Mouse (Mus musculus) kidney, postnatal 4 days (tissue): ENCODE measurements around the gene Smg1.

Experiments
- DNase-seq, 2 experiments: peaks; one replicate each; pipeline ENCODE4 v3.0.0; 2021; ENCODE audit warnings: mixed read lengths in 2 of 2

Gene Smg1

DNA sequence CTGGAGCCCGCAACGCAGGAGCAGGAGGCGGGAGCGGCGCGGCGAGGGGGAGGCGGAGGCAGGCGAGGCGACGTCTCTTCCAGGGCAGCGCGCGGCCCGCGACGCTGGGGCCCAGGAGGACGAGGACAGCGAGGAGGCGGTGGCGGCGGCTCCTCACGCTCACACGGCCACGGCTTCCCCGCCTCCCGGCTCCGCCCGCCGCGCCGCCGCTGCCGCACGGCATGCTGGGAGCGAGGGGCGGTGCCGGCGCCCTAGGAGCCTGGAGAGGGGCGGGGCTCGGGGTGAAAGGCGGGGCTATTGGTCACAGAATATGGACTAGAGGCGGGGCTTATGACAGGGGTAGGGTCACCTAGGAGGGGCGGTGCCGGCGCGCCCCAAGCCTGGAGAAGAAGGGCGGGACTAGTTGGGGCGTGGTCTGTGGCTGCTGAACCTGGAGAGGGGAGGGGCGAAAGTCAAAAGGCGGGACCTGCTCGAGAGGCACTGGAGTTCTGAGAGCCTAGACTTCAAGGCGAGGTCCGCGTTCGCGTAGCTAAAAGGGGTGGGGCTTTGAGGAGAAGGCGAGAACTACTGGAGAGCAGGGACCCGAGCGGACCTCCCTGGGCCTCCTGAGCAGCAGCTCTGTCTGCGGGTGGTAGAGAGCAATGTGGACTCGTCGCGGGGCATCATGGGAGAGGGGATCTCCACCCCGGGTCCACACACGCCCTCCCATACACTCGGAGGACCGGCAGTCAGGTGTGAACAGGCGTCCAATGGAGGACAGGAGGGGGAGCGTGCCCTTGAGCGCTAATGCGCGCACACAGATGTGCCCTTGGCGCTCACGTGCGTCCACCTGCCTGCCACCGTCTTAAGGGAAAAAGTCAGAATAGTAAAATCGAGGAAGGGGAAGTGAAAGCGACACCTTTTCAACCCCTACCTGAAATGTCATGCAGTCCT is at the start of gene Smg1:
Gene Smg1 (minus strand): TSS at position 218 of the 933 bp plus-strand sequence.
- peak; percentile 99 for DNase-seq

- DNase-seq = no peak
Observed at GRCm38 (mm10) chr7:118283186-118283585, 39.7 kb upstream of the Smg1 start.

DNA sequence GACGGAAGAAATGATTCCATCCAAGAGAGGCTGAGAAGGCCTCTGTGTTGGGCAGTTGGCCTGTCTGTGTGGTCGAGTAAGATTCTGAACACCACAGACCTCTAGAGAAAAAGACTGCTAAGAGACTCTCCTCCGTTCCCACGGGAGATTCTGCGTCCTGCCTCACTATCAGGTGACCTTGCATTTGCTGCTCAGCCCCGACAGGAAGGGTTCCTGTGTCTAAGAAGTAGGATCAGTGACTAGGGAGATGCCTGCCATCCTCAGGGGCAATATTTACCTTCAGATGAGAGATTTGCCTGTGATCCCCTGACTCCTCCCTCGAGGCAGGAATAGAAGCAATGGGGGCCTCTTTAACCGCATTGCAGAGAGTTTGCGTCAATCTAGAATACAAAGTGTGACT is 39.1 kb upstream of the Smg1 start:
- DNase-seq = no peak

DNA sequence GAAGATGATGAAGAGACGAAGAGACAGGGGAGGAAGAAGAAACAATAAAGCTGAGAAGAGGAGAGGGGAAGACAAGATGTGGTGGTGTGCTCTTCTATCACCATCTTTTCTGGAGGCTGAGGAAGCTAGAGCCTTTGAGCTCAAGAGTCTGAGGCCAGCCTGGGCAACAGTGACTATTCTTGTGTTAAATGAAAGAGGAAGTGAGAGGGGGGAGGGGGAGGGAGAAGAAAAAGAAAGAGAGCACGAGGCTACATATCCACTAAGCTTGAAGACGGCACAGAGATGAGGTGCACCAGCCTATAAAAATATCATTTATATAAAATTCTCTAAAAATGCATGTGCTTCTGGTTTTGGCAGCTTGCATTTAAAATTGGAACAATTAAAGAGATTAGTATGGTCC is 36.1 kb upstream of the Smg1 start:
- no peak for DNase-seq

DNA sequence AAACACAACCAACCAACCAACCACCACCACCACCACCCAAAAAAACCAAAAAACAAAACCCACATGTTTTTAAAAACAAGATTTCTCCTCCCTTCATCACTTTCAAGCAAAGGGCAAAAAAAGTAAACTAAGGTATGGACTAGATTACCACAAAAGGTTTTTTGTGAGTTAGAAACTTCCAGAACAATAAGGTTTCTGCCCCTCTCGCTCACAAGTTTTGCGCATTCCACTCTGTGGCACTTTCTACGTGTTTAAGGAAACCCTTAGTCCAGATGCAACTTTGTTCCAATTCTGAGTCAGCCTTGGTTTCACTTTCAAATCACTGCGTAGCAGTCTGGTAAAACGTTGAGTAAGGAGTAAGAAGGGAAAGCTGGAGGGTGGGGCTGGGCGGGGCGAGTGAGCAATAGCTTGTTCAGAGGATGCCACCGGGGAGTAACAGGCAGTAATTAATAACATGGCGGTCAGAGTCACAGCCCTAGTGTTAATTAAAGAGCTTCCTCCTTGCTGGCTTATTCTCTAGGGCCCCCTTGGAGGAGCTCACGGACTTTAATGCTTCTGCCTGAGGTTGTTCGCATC is 34.0 kb upstream of the Smg1 start:
- peak; percentile 37 to 55 for DNase-seq

- no peak for DNase-seq
Observed at GRCm38 (mm10) chr7:118276684-118277334, 33.3 kb upstream of the Smg1 start.

DNA sequence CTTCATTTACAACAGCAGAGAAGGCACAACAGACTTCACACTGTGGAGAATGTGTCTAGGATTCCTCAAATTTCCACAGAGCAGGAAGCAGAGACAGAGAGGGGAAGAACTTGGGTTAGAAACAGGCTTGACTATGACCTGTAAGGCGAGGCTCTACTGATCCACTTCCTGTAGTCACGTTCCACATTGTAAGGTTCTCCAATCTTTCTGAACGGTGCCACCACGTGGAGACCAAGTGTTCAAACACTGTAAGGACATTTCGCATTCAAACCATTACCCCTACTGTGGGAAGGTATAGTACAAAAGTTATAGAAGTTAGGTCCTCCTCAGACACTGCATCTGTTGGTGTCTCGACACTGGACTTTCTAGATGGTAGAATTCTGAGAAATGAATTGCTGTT is 31.8 kb upstream of the Smg1 start:
- DNase-seq = no peak

- DNase-seq = no peak
Observed at GRCm38 (mm10) chr7:118274851-118275250, 31.4 kb upstream of the Smg1 start.

DNA sequence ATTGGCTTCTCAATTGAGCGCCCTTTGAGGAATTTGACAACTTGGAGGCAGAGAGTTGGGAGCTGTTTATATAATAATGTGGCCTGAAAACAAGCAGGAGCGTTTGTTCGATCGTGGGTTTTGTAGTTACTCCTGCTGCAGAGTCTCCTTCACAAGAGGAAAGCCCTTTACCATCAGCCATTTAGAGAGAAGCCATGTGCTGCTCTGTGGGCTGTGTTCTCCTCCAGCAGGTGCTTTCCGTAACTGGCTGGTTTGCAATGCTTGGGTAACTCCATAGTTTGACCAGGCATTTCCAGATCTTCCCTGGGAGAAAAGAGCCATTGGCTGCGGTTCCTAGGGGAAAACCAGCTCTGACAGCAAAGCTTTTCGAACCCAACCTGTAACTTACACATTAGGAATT is 30.7 kb upstream of the Smg1 start:
- DNase-seq = no peak

- no peak for DNase-seq
Observed at GRCm38 (mm10) chr7:118266099-118266498, 22.6 kb upstream of the Smg1 start.

DNA sequence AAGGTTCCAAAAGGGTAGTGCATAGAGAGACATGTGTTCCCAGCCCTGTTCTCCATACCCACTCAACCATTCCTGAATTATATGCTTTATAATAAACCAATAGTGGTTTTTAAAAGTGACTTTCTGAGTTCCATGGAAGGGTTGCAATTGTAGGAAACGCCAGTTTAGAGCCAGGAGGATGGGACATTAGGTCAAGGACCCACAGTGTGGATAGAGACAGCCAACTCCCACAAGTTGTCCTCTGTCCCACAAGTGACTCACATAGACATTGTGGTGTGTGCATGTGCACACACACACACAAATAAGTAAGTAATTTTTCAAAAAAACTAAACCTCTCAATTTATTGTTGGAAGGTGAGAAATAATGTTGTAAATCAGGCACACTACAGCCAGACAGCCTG is 20.1 kb upstream of the Smg1 start:
- no peak for DNase-seq

DNA sequence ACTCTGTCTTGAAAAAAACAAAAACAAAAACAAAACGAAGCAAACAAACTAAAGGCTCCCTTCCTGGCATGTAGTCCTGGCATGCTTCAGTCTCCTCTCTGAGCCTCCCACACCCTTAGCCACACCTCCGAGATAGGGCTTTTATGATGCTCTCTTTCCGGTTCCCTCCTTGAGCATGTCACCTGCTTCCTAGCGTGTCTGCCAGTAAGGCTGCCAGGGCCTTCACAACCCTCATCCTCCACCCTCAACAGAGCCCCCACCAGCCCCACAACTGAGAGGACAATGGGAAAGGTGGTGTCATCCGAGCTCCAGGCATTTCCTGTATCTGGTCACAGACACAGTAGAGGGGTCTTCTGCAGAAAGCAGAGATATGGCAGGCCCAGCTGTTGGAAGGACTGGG is 18.9 kb upstream of the Smg1 start:
- no peak for DNase-seq

- no peak for DNase-seq
Observed at GRCm38 (mm10) chr7:118259676-118260305, 16.3 kb upstream of the Smg1 start.

GRCm38 (mm10) chr7:118258451-118258850 is 15.0 kb upstream of the Smg1 start:
- no peak for DNase-seq

DNA sequence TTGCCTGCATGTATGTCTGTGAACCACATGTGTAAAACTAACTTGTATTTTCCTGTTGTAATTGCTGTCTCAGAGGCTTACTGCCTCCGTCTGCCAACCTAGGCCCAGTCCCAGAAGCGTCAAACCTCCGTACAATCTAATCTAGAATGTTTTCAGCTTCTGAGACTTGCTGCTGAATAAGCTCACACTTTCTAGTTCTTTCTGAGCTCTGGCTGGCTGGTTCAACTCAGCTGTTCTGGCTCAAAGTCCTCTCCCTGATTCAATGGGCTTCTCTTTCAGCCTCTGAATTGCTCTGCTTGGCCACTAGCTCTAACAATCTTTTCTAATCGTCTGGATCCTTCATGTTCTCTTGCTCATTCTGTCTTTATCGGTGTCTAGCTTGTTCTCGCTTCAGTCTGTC is 13.3 kb upstream of the Smg1 start:
- DNase-seq = no peak

GRCm38 (mm10) chr7:118254460-118254859 is 11.0 kb upstream of the Smg1 start:
- no peak for DNase-seq

DNA sequence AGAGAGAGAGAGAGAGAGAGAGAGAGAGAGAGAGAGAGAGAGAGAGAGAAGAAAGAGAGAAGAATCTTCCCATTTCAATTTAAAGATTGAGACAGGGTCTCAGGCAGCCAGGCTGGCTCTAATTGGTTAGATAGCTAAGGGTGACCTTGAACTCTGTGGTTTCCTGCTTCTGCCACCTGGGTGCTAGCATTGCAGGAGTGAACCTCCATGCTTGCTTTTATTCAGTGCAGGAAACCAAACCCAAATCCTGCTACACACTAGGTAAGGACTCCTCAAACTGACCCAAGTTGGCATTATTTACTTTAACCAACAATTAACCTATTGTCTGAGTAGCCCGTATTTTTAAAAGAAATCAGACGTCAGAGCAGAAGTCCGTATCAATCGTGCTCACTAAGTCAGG is 10.5 kb upstream of the Smg1 start:
- DNase-seq = no peak

GRCm38 (mm10) chr7:118252979-118253378 is 9.5 kb upstream of the Smg1 start:
- no peak for DNase-seq

DNA sequence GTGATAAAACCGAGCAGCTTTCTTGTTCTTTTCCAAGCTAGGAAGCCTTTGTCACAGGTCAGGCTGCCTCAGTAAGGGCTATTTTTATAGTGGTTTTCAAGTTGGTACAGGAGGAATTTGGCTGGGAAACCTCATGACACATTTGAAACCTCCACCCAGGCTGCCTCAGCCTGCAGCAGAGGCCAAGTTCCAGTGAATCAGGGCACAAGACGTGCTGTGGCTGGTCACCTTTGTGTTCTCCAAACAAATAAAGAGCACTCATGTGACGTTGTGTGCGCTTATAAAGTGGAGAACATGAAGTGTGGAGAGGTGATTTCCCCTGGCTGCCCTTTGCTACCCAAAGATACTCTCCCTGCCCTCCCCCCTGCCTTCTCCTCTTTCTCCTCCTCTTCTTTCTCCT is 8.9 kb upstream of the Smg1 start:
- no peak for DNase-seq

GRCm38 (mm10) chr7:118251392-118252170 is 8.1 kb upstream of the Smg1 start:
- no peak for DNase-seq

DNA sequence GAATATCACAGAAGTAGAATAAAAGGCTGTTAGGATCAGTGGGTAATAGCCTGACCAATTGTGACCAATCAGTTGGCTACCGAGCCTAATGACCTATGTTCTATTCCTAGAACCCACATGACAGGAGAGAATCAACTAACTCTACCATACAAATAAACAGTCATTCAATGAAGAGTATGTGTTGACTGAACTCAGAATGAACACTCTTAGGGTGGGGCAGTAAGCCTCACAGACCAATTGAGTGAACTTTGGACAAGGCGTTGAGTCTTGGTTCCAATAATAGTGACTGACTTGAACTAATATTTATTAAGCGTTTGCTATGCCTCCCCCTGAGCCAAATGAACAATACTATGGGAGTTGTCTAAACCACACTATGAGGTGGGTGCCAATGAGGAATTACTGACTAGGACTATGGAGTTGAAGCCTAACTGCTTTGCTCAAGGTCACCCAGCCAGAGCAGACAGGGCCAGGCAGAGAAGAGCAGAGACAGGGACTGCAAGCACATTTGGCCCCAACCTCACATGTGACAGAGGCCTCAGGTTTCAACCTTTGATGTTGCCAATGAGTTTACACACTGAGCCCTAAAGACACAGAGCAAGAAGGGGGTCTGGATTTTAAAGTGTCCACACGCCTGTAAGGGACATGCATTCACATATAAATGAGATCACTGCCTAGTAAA is 7.2 kb upstream of the Smg1 start:
- DNase-seq = no peak

DNA sequence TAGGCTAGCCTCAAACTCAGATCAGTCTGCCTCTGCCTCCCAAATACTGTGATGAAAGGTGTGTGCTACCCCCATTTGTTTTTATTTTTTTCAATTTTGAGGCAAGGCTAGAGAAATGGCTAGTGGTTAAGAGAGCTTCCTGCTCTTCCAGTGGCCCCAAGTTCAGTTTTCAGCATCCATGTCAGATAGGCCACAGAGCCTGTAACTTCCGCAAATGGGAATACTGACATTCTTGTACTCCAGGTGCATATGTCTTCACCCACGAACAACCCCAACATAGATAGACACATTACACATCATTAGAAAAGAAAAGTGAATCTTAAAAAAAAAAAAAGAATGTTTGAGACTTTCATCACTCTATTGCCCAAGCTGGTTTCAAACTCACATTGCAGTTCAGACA is 6.1 kb upstream of the Smg1 start:
- no peak for DNase-seq
